Mouse (Mus musculus) bone marrow macrophage, adult 2 months (primary cell): ENCODE data around the gene Nrl. TPM values are rescaled to one million over a fixed set of nuclear protein-coding genes. Genes with fewer than 3 reads are reported as not detected.

Source experiments
- H3K27ac ChIP-seq: 2 replicates; pipeline ENCODE4 v1.5.1; 2012; ENCODE audit warnings: low read depth, low read length; ENCODE audit not compliant: insufficient read depth
- H3K4me1 ChIP-seq: 2 replicates; pipeline ENCODE4 v1.6.1; 2012; ENCODE audit warnings: low read length; ENCODE audit not compliant: control insufficient read depth, insufficient read depth
- H3K4me3 ChIP-seq: 2 replicates; pipeline ENCODE4 v1.5.1; 2012; ENCODE audit warnings: mild to moderate bottlenecking, low read length, moderate library complexity; ENCODE audit not compliant: insufficient read depth
- CTCF ChIP-seq: IDR thresholded peaks from 2 replicates; pipeline ENCODE4 v1.5.1; 2012; ENCODE audit warnings: low read depth, mild to moderate bottlenecking, low read length, moderate library complexity
- POLR2A ChIP-seq: IDR thresholded peaks from 2 replicates; pipeline ENCODE4 v1.6.1; 2012; ENCODE audit warnings: mild to moderate bottlenecking, low read depth, low read length, borderline replicate concordance
- polyA plus RNA-seq: library from polyadenylated mRNA; stranded (reverse); fragments of >200 nt; gene quantifications from 2 replicates; pipeline ENCODE4 v1.2.4, GENCODE M21; 2012; ENCODE audit not compliant: missing spikeins, insufficient read depth, insufficient read length

Nrl gene
- polyA plus RNA-seq, 1 experiment, result not detected

GRCm38 (mm10) chr14:55558740-55559448 is 34.1 kb upstream of the Nrl start:
- Histone ChIP-seq H3K4me3 (no peak overlapping the region), H3K4me1 (peaks cover 32% of the 10 kb centered on the region), H3K27ac (no peak overlapping the region)
- TF ChIP-seq POLR2A, result no peak
- no peak for TF ChIP-seq CTCF

GRCm38 (mm10) chr14:55557587-55557986 is 32.8 kb upstream of the Nrl start:
- no peak for TF ChIP-seq POLR2A
- no peak for TF ChIP-seq CTCF
- H3K27ac ChIP-seq, result peak overlapping the region; percentile 98
- peaks cover 32% of the 10 kb centered on the region for H3K4me1 ChIP-seq
- H3K4me3 ChIP-seq, result no peak overlapping the region

GRCm38 (mm10) chr14:55557003-55557402 is 32.2 kb upstream of the Nrl start:
- Histone ChIP-seq H3K4me3 (no peak overlapping the region), H3K27ac (peak overlapping the region; percentile 98), H3K4me1 (peaks cover 32% of the 10 kb centered on the region)
- TF ChIP-seq POLR2A (no peak), CTCF (peak; percentile 80)

- Histone ChIP-seq H3K4me3 (no peak overlapping the region), H3K27ac (no peak overlapping the region), H3K4me1 (peaks cover 27% of the 10 kb centered on the region)
- TF ChIP-seq CTCF (no peak), POLR2A (no peak)
These were observed 31.0 kb upstream of the Nrl start for GRCm38 (mm10) chr14:55555788-55556187.

GRCm38 (mm10) chr14:55554635-55555034 is 29.9 kb upstream of the Nrl start:
- H3K27ac ChIP-seq, result 0 out of 2 replicates have a peak overlapping the region, but pooled peaks have one; percentile 3
- TF ChIP-seq CTCF (no peak), POLR2A (no peak)
- H3K4me1 ChIP-seq, result peaks cover 27% of the 10 kb centered on the region
- no peak overlapping the region for H3K4me3 ChIP-seq

GRCm38 (mm10) chr14:55551794-55552193 is 27.0 kb upstream of the Nrl start:
- no peak overlapping the region for H3K27ac ChIP-seq
- H3K4me3 ChIP-seq, result no peak overlapping the region
- peaks cover 18% of the 10 kb centered on the region for H3K4me1 ChIP-seq
- TF ChIP-seq POLR2A (no peak), CTCF (no peak)

GRCm38 (mm10) chr14:55551347-55551746 is 26.6 kb upstream of the Nrl start:
- H3K27ac ChIP-seq, result no peak overlapping the region
- no peak overlapping the region for H3K4me3 ChIP-seq
- H3K4me1 ChIP-seq, result peaks cover 14% of the 10 kb centered on the region
- no peak for TF ChIP-seq POLR2A
- TF ChIP-seq CTCF, result no peak

GRCm38 (mm10) chr14:55550191-55550590 is 25.4 kb upstream of the Nrl start:
- no peak for TF ChIP-seq CTCF
- no peak for TF ChIP-seq POLR2A
- H3K4me1 ChIP-seq, result peaks cover 10% of the 10 kb centered on the region
- H3K4me3 ChIP-seq, result no peak overlapping the region
- no peak overlapping the region for H3K27ac ChIP-seq

GRCm38 (mm10) chr14:55544334-55544733 is 19.6 kb upstream of the Nrl start:
- TF ChIP-seq CTCF, result no peak
- TF ChIP-seq POLR2A, result no peak
- Histone ChIP-seq H3K4me3 (no peak overlapping the region), H3K27ac (no peak overlapping the region), H3K4me1 (peaks cover 19% of the 10 kb centered on the region)

- Histone ChIP-seq H3K4me3 (no peak overlapping the region), H3K27ac (no peak overlapping the region), H3K4me1 (peaks cover 19% of the 10 kb centered on the region)
- TF ChIP-seq CTCF (no peak), POLR2A (no peak)
These were observed 17.5 kb upstream of the Nrl start for GRCm38 (mm10) chr14:55542268-55542667.
